Mouse (Mus musculus) naive thymus-derived CD4-positive, alpha-beta T cell, adult 5 months (primary cell): ENCODE measurements around the gene Kdm1b. TPM values are rescaled to one million over a fixed set of nuclear protein-coding genes. Genes with fewer than 3 reads are reported as not detected.

Source experiments
- polyA plus RNA-seq: library from polyadenylated mRNA; unstranded; fragments of 100-300 nt; shearing (Covaris generic); gene quantifications from one replicate; pipeline ENCODE4 v1.2.1, GENCODE M21; 2017

Kdm1b gene
- 24.7 TPM for polyA plus RNA-seq

DNA sequence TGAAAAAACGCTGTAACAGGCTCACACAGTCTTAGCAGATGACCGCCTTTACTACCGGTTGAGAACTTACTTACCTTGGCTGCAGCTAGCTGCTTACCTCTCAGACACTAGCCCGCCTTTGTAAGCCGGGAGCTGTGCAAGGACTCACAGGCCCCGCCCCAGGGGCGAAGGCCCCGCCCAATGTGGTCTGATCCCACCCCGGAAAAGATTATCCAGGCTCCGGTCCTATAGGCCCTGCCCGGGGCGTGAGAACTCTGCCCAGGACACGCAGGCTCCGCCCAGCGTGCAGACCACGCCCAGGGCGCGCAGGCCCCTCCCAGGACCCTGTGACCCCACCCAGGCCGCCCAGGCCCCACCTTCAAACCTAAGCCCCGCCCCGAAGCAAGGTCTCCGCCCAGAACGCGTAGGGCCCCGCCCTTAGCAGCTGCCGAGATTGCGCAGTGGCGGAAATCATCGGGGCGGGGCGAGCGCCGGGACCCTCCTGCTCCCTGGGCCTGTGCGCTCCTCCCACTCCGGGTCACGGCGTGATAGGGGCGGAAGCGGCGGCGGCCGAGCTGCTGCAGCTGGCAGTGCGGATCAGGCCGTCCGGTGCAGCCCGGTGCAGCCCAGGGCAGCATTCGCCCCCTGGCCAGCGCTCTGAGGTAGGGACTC, at the start of gene Kdm1b:
TSS of gene Kdm1b (plus strand) at position 470 of the 651 bp plus-strand sequence.

DNA sequence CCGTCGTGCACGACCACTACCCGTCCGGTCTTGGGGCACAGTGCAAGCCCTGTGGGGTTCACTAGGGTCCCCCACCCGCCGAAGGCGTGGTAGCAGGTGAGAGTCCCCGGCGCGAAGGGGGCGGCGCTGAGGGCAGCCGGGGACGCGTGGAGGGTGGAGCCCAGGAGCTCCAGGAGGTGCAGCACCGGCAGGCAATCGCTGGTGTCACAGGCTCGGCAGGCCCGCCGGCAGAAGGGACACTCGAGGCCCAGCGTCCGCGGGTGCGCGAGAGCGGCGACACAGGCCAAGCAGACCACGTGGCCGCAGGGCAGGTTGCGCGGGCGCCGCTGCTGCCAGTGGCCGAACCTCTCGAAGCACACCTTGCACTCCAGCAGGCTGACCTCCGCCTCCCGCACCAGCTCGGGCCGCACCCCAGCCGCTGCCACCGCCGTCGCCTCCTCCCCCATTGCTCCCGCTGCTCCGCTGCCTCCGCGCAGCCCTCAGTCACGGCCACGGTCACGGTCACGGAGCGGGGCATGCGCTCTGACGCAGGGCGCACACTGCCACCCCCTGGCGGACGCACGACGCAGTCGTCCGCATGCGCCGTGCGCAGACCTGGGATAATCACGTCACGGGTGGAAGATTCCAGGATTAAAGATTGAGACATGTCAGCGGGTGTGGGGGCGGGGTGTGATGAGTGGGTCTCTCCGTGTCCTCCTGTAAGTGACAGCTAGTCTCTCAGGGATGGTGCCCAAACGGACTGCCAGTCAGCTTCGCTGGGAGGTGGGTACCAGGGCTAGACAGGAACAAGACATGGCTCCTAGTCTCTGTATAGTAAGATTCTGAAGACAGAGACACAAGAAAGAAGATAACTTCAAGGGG, 28.7 kb upstream of the Kdm1b start, which contains the start of gene Nhlrc1:
TSS of gene Nhlrc1 (minus strand) at position 517 of the 861 bp plus-strand sequence.

DNA sequence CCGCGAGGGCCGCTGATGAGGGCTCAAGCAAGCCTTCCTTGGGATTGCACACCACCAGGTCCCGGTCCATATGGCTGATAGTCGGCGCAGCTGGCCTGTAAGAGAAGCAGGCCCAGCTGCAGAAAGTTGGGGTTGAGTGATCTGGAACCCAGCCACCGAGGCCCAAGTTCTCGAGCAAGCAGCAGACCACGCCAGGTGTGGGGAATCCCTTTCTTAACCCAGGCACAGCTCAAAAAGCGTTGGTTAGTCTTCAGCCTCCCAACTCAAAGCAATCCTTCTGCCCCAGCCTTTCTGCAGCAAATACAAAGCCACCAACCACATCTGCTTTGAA, 1.3 kb downstream of the Kdm1b start, which contains the start of gene Tpmt:
TSS of gene Tpmt (minus strand) at position 121 of the 331 bp plus-strand sequence.

DNA sequence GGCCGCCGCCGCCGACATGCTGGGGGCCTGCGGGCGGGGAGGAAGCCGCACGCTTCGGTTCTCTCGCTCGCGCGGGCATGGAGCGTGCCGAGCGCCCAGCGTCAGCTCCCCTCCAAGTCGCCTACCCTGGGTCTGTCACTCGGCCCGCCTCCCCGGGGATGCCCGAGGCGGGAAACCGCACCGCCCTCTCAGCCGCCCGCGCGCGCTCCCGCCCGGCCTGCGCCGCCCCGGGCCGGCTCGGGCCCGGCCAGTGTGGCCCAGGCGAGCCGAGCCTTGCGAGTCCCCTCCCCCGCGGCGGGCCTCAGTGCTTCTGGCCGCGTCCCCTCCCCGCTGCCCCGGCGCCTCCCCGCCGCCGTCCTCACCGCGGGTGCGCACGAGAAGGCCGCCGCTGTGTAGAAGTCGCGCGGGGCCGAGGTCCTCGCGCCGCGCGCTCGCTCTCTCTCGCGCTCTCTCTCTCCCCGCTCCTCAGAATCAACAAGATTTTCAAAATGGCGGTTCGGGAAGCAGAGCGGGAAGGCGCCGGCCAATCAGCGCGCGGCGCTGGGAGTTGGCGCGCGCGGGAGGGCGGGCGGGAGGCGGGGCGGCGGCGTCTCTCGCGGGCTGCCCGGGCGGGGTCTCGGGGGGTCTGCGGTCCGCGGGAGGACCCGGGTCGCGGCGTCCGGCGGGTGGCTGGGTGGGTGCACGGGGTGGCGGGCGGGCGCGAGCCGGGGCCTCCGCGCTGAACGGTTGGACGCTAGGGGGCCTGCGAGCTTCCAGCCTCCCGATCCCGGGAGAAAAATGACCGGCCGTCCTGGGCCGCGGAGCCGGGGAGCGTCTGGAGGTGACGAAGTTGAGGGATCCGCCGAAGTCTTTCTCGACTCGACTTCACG, 62.6 kb downstream of the Kdm1b start, which contains the start of gene Dek:
TSS of gene Dek (minus strand) at position 491 of the 869 bp plus-strand sequence.

DNA sequence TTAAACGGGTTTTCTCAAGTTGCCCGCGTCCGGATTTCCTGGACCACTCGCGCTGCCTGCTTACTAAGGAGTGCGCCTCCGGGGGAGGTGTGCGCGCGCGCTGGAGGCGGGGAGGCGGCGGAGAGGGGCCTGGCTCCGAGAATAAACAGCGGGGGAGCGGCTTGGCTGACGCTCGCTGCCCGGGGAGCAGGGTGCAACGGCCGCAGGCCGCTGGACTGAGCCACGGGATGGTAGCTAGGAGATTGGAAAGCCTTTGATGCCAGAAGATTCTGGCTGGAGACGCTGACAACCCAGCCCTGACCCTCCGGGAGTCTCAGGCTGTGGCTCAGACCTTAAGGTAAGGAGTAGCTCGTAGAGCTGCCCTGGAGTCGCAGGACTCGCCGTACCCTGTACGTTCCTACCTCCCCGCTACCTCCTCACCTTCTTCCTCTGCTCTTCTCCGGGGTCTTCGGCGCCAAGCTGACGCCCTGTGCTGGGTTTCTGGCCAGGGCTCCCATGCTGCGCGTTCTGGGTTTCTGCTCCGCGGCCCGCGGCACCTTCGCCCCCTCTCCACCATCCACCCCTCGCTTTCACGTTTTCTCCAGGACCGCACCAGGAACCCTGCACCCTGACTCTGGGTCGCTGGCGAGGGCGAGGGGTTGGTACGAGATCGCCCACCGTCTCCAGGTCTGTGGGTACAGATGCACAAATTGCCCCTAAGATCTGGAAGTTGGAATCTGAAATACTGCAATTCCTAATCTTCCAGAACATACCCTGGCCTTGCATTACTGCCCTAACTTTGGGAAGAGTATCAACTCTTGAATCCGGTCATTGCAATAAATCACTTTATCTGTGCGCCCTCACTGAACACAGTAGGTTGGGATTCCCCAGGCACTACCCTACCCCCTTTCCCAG, 79.5 kb downstream of the Kdm1b start, which contains the start of gene Rnf144b:
TSS of gene Rnf144b (plus strand) at position 120 of the 894 bp plus-strand sequence.

Other genes starting within 250 kb of the Kdm1b start
- gene Kif13a, start 113.6 kb upstream of the Kdm1b start, polyA plus RNA-seq, result 0.80 TPM
- 1.00 TPM for gene Nhlrc1, start 28.6 kb upstream of the Kdm1b start, polyA plus RNA-seq
- 2.2 TPM for gene Tpmt, start 1.2 kb downstream of the Kdm1b start, polyA plus RNA-seq
- 201 TPM for gene Dek, start 62.7 kb downstream of the Kdm1b start, polyA plus RNA-seq
- not detected for gene Rnf144b, start 79.2 kb downstream of the Kdm1b start, polyA plus RNA-seq